30 mouse cellular contexts compared by ENCODE assay signal in genomic region chr11:118965078-118965477, GRCm38 (mm10). TPM values are rescaled to one million over a fixed set of nuclear protein-coding genes. Genes with fewer than 3 reads are reported as not detected.
DNase-seq lines count a peak whose midpoint lies in the region; ATAC-seq lines count a peak whose summit lies in the region.
"Had no signal": no experiment of that assay in that cellular context is flagged by ENCODE, and none has a peak within 500 bp of the region (broad histone marks: within the 10 kb centered on the region; RNA-seq: fewer than 3 reads in every experiment).

No protein-coding gene starts in this region.

- H3K9me3 ChIP-seq in forebrain, embryonic 13.5 days (replicated peaks) = no peaks in the 10 kb centered on the region
- no peaks in the 10 kb centered on the region for H3K9me3 ChIP-seq in forebrain, embryonic 11.5 days (ENCODE audit: control insufficient read depth, low read length)
- no peaks in the 10 kb centered on the region for H3K9me3 ChIP-seq in embryonic facial prominence, embryonic 14.5 days (ENCODE audit: control insufficient read depth, low read length)
- H3K9me3 ChIP-seq: embryonic facial prominence, embryonic 13.5 days; heart, embryonic 10.5 days; liver, embryonic 13.5 days; megakaryocyte, embryonic 14.5 days had no signal

- H3K9ac ChIP-seq in forebrain, embryonic 13.5 days = no peak overlapping the region
- H3K9ac ChIP-seq in forebrain, embryonic 11.5 days (ENCODE audit: low read length) = no peak overlapping the region
- H3K9ac ChIP-seq in embryonic facial prominence, embryonic 14.5 days (ENCODE audit: low read depth, low read length) = no peak overlapping the region
- H3K9ac ChIP-seq: embryonic facial prominence, embryonic 13.5 days; liver, embryonic 13.5 days had no signal

- no peak overlapping the region for H3K27ac ChIP-seq in forebrain, embryonic 13.5 days
- H3K27ac ChIP-seq in forebrain, embryonic 11.5 days (ENCODE audit: low read depth, low read length) = no peak overlapping the region
- H3K27ac ChIP-seq in embryonic facial prominence, embryonic 14.5 days (replicated peaks; ENCODE audit: low read depth, low read length) = no peak overlapping the region
- H3K27ac ChIP-seq: embryonic facial prominence, embryonic 13.5 days; heart, embryonic 10.5 days; liver, embryonic 13.5 days had no signal

- 24% methylated on average over 7 of the region's 7 CpGs for WGBS in forebrain, embryonic 13.5 days
- 31% methylated on average over 7 of the region's 7 CpGs for WGBS in forebrain, embryonic 11.5 days
- WGBS in embryonic facial prominence, embryonic 14.5 days = 17% methylated on average over 7 of the region's 7 CpGs

- no peak for DNase-seq in forebrain, embryonic 11.5 days (ENCODE audit: low spot score)
- peak; percentile 48 for DNase-seq in layer of hippocampus, adult 9-11 months
- no peak for DNase-seq in layer of hippocampus, postnatal 14 days (ENCODE audit: low spot score in 2 of 2)
- peak; percentile 46 for DNase-seq in R1 (ENCODE audit: low read depth, low spot score)
- DNase-seq in embryonic facial prominence, embryonic 14.5 days (ENCODE audit: low spot score) = no peak
- DNase-seq in adrenal gland, postnatal 10 days = no peak
- DNase-seq: cerebellum, adult 11 months; cerebellum, adult 9-11 months; gastrocnemius, postnatal 10 days; heart, postnatal 4 days; kidney, adult 9 months; kidney, postnatal 25 days; layer of hippocampus, postnatal 36 days; liver, embryonic 13.5 days; lung, adult 2 months; lung, postnatal 36 days had no signal

- no peak overlapping the region for H3K4me3 ChIP-seq in forebrain, embryonic 13.5 days
- no peak overlapping the region for H3K4me3 ChIP-seq in forebrain, embryonic 11.5 days (ENCODE audit: low read depth, low read length)
- no peak overlapping the region for H3K4me3 ChIP-seq in embryonic facial prominence, embryonic 14.5 days (ENCODE audit: low read depth, low read length)
- H3K4me3 ChIP-seq: embryonic facial prominence, embryonic 13.5 days; heart, embryonic 10.5 days; liver, embryonic 13.5 days; megakaryocyte, embryonic 14.5 days had no signal

- peaks cover 36% of the 10 kb centered on the region for H3K4me1 ChIP-seq in forebrain, embryonic 13.5 days
- peaks cover 2% of the 10 kb centered on the region for H3K4me1 ChIP-seq in forebrain, embryonic 11.5 days (replicated peaks; ENCODE audit: control insufficient read depth, insufficient read depth, low read length)
- no peaks in the 10 kb centered on the region for H3K4me1 ChIP-seq in embryonic facial prominence, embryonic 14.5 days (ENCODE audit: control insufficient read depth, insufficient read depth, low read length)
- H3K4me1 ChIP-seq: heart, embryonic 10.5 days; liver, embryonic 13.5 days; megakaryocyte, embryonic 14.5 days had no signal

- H3K36me3 ChIP-seq in forebrain, embryonic 13.5 days (ENCODE audit: poor library complexity, severe bottlenecking) = no peaks in the 10 kb centered on the region
- H3K36me3 ChIP-seq in forebrain, embryonic 11.5 days (ENCODE audit: control insufficient read depth, insufficient read depth, low read length) = no peaks in the 10 kb centered on the region
- H3K36me3 ChIP-seq in embryonic facial prominence, embryonic 14.5 days (ENCODE audit: control insufficient read depth, insufficient read depth, low read length) = no peaks in the 10 kb centered on the region
- H3K36me3 ChIP-seq: embryonic facial prominence, embryonic 13.5 days; heart, embryonic 10.5 days; liver, embryonic 13.5 days had no signal

- no peaks in the 10 kb centered on the region for H3K27me3 ChIP-seq in forebrain, embryonic 13.5 days
- no peaks in the 10 kb centered on the region for H3K27me3 ChIP-seq in forebrain, embryonic 11.5 days (ENCODE audit: control insufficient read depth, insufficient read depth, low read length)
- H3K27me3 ChIP-seq in embryonic facial prominence, embryonic 14.5 days (replicated peaks; ENCODE audit: control insufficient read depth, insufficient read depth, low read length) = no peaks in the 10 kb centered on the region
- H3K27me3 ChIP-seq: liver, embryonic 13.5 days had no signal

- no peak overlapping the region for H3K4me2 ChIP-seq in forebrain, embryonic 13.5 days
- H3K4me2 ChIP-seq in forebrain, embryonic 11.5 days (ENCODE audit: low read depth, low read length, severe bottlenecking) = no peak overlapping the region
- H3K4me2 ChIP-seq in embryonic facial prominence, embryonic 14.5 days (ENCODE audit: low read depth, low read length) = no peak overlapping the region
- H3K4me2 ChIP-seq: embryonic facial prominence, embryonic 13.5 days; liver, embryonic 13.5 days had no signal

- ATAC-seq in forebrain, embryonic 13.5 days = 0 out of 2 replicates have a peak, but pooled peaks have one; percentile 30
- ATAC-seq in forebrain, embryonic 11.5 days (replicated peaks; ENCODE audit: low FRiP score) = no peak
- peak; percentile 47; the same call in 1 of the 2 replicates for ATAC-seq in embryonic facial prominence, embryonic 14.5 days (ENCODE audit: low read depth)
- ATAC-seq: intestine, embryonic 16.5 days had no signal

RNA-seq across cellular contexts. Expression of gene Enpp7, which starts 22.9 kb away (rescaled TPM):
- not detected in 2 replicates for polyA plus RNA-seq in forebrain, embryonic 13.5 days (2015; fragmentation: Nextera tagmentation; extraction: Ambion mirVana)
- polyA plus RNA-seq in forebrain, embryonic 11.5 days (2014; fragmentation: Nextera tagmentation; extraction: Ambion mirVana) = not detected in 2 replicates
- not detected for total RNA-seq in layer of hippocampus, postnatal 14 days (2021)
- polyA plus RNA-seq in embryonic facial prominence, embryonic 14.5 days (2014; fragmentation: Nextera tagmentation; extraction: Ambion mirVana) = not detected in 2 replicates
- total RNA-seq in adrenal gland, postnatal 10 days (2021) = not detected
- total RNA-seq: adrenal gland, adult 18-20 months; adrenal gland, postnatal 4 days; common myeloid progenitor, adult 5-6 weeks; ES-E14; gastrocnemius, postnatal 10 days; granulocyte monocyte progenitor cell, adult 5-6 weeks; heart, postnatal 4 days; layer of hippocampus, postnatal 36 days; left cerebral cortex, postnatal 10 days; monocyte, adult 5-6 weeks; neutrophil, adult 5-6 weeks had no signal
- polyA plus RNA-seq: embryonic facial prominence, embryonic 13.5 days; heart, embryonic 10.5 days; hindbrain, embryonic 16.5 days; liver, embryonic 13.5 days had no signal

RNA-seq across cellular contexts. Expression of gene Rbfox3, which starts 53.7 kb away (rescaled TPM):
- 32.0 and 34.0 TPM in 2 replicates for polyA plus RNA-seq in forebrain, embryonic 13.5 days (2015; fragmentation: Nextera tagmentation; extraction: Ambion mirVana)
- polyA plus RNA-seq in forebrain, embryonic 11.5 days (2014; fragmentation: Nextera tagmentation; extraction: Ambion mirVana) = 6.9 and 8.8 TPM in 2 replicates
- 100 to 1,000 TPM; 224 to 233 TPM for total RNA-seq in layer of hippocampus, postnatal 14 days (2021)
- polyA plus RNA-seq in embryonic facial prominence, embryonic 14.5 days (2014; fragmentation: Nextera tagmentation; extraction: Ambion mirVana) = 3.4 and 3.5 TPM in 2 replicates
- total RNA-seq in adrenal gland, postnatal 10 days (2021) = 1 to 10 TPM; 3.4 to 4.3 TPM
- total RNA-seq: common myeloid progenitor, adult 5-6 weeks; granulocyte monocyte progenitor cell, adult 5-6 weeks; monocyte, adult 5-6 weeks; neutrophil, adult 5-6 weeks had no signal

RNA-seq across cellular contexts. Expression of gene Cbx2, which starts 57.7 kb away (rescaled TPM):
- polyA plus RNA-seq in forebrain, embryonic 13.5 days (2015; fragmentation: Nextera tagmentation; extraction: Ambion mirVana) = 45.2 and 52.0 TPM in 2 replicates
- 101 and 103 TPM in 2 replicates for polyA plus RNA-seq in forebrain, embryonic 11.5 days (2014; fragmentation: Nextera tagmentation; extraction: Ambion mirVana)
- 1 to 10 TPM; 3.6 to 4.2 TPM for total RNA-seq in layer of hippocampus, postnatal 14 days (2021)
- polyA plus RNA-seq in embryonic facial prominence, embryonic 14.5 days (2014; fragmentation: Nextera tagmentation; extraction: Ambion mirVana) = 23.9 and 28.3 TPM in 2 replicates
- 1 to 10 TPM; 6.7 to 7.9 TPM for total RNA-seq in adrenal gland, postnatal 10 days (2021)

Comparison
In these comparisons a context has a peak if more than half of its experiments do, and no peak if none do; other contexts are left out.
1. DNase-seq: peak in layer of hippocampus, adult 9-11 months (single experiment) and R1 (single experiment); none in forebrain, embryonic 11.5 days (single experiment), layer of hippocampus, postnatal 14 days (0 of 2), embryonic facial prominence, embryonic 14.5 days (single experiment) and adrenal gland, postnatal 10 days (single experiment).